Mouse (Mus musculus): Measurements from ENCODE around the gene Sumf2. TPM values are rescaled to one million over a fixed set of nuclear protein-coding genes. Genes with fewer than 3 reads are reported as not detected.

The Sumf2 gene
- total and polyA plus RNA-seq, 3 experiments = 34.6 to 43.0 (median 39.7) TPM

DNA sequence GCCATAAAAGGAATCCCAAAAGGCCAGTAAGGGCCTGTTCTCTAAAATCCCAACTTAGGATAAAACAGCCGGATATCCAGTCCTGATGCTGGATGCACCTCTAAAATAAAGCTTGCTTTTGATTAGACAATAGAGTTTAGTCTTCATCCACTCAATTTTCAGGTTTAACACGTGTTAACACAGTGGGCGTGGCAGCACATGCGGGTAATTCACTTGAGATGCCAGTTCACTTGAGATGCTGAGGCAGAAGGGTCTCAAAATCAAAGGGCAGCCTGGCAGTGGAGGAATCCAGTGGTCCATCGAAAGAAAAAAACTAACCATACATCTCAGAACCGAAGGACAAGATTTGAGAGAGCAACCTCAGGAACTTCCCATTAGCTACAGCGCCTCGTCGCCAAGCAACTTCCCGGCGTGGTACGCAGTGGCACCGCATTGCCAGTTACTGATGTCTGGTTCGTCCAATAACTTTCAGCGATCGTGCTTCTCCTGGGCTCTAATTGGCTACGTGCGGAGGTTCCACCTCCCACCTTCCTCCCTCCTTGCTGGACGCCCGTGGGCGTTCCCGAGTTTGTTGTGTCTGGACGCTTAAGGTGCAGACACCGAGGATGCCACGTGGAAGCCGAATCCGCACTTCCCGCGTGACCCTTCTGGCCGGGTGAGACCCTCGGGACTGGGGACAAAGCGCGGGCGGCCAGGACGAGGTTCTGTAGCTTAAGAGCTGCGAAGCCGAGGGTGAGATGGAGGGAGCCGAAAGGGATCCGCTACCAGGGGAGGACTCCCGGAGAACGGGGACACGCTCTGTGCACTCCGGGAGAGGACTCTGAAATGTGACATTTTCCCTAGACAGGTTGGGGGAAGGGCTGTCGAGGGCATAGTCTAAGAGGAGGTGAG is 48.7 kb downstream of the Sumf2 start, which contains the start of gene Zbed5:
TSS of gene Zbed5 (plus strand) at position 526 of the 891 bp plus-strand sequence.
- peak; percentile 34; the same call in 1 of the 2 replicates for TF ChIP-seq BHLHE40 (IDR thresholded peaks at IDR 0.05; ENCODE audit: low read depth, low read length)
- no peak for TF ChIP-seq GABPA (IDR thresholded peaks at IDR 0.05; ENCODE audit: insufficient replicate concordance, low read depth, low read length)
- no peak for TF ChIP-seq NELFE (IDR thresholded peaks at IDR 0.05; ENCODE audit: low read depth, low read length)
- no peak for TF ChIP-seq SMC3 (IDR thresholded peaks at IDR 0.05; ENCODE audit: low read depth, low read length)
- TF ChIP-seq HCFC1 (IDR thresholded peaks at IDR 0.05; ENCODE audit: low read depth, low read length) = peak; percentile 57
- peak; percentile 94 for TF ChIP-seq CHD2 (IDR thresholded peaks at IDR 0.05; ENCODE audit: low read length)
- peak; percentile 93 for TF ChIP-seq MYC (IDR thresholded peaks at IDR 0.05; ENCODE audit: low read depth, low read length)
- TF ChIP-seq ELF1 (IDR thresholded peaks at IDR 0.05; ENCODE audit: low read depth, low read length) = peak; percentile 71
- TF ChIP-seq MAX (IDR thresholded peaks at IDR 0.05; ENCODE audit: low read length) = peak; percentile 91
- no peak for TF ChIP-seq KAT2A (IDR thresholded peaks at IDR 0.05; ENCODE audit: insufficient replicate concordance, low read length)
- TF ChIP-seq NRF1 (IDR thresholded peaks at IDR 0.05; ENCODE audit: low read depth, low read length) = peak; percentile 51
- TF ChIP-seq TBP (conservative IDR thresholded peaks at IDR 0.05; ENCODE audit: low read depth, low read length) = 0 out of 2 replicates have a peak, but pooled peaks have one; percentile 12
- TF ChIP-seq RCOR1 (conservative IDR thresholded peaks at IDR 0.05; ENCODE audit: low read depth, low read length) = no peak
- no peak; the same call in 1 of the 2 replicates for TF ChIP-seq USF1 (IDR thresholded peaks at IDR 0.05; ENCODE audit: low read depth, low read length)
- peak; percentile 98 for TF ChIP-seq SIN3A (IDR thresholded peaks at IDR 0.05; ENCODE audit: low read length)
- no peak for TF ChIP-seq IRF4 (IDR thresholded peaks at IDR 0.05; ENCODE audit: low read depth, low read length)
- no peak for TF ChIP-seq EP300 (IDR thresholded peaks at IDR 0.05; ENCODE audit: low read length)
- TF ChIP-seq MXI1 (IDR thresholded peaks at IDR 0.05; ENCODE audit: low read depth, low read length) = peak; percentile 99
- no peak for TF ChIP-seq CHD1 (IDR thresholded peaks at IDR 0.05; ENCODE audit: low read depth, low read length)
- TF ChIP-seq E2F4 (IDR thresholded peaks at IDR 0.05; ENCODE audit: insufficient replicate concordance, low read depth, low read length) = no peak
- TF ChIP-seq USF2 (conservative IDR thresholded peaks at IDR 0.05; ENCODE audit: low read depth, low read length) = no peak
- no peak for TF ChIP-seq ETS1 (conservative IDR thresholded peaks at IDR 0.05; ENCODE audit: low read depth, low read length)
- TF ChIP-seq POLR2A (IDR thresholded peaks at IDR 0.05; ENCODE audit: low read depth, low read length) = peak; percentile 57
- no peak for TF ChIP-seq JUN (IDR thresholded peaks at IDR 0.05; ENCODE audit: insufficient read depth, low read depth, low read length)
- TF ChIP-seq CTCF (conservative IDR thresholded peaks at IDR 0.05 in 1 of 2, IDR thresholded peaks at IDR 0.05 in 1 of 2; ENCODE audit: low read depth in 2 of 2, low read length in 2 of 2) = no peak
- no peak for TF ChIP-seq PAX5 (IDR thresholded peaks at IDR 0.05; ENCODE audit: low read length)
- H3K79me2 ChIP-seq (replicated peaks; ENCODE audit: control insufficient read depth, extremely low read depth, insufficient read depth, poor library complexity, severe bottlenecking) = no peaks in the 10 kb centered on the region
- H3K4me1 ChIP-seq (ENCODE audit: control insufficient read depth in 1 of 2, insufficient read depth in 2 of 2) = peaks cover 3 to 12% of the 10 kb centered on the region in 2 experiments; a peak in 2 of 4 replicates
- in situ Hi-C loops (cut with MboI; ENCODE audit: low pct_ligation_motif_present, low pct_unique_long_range_greater_than_20kb, low sequenced_read_pairs) (no loop called here), dilution Hi-C loops (cut with MboI; ENCODE audit: extremely low pct_ligation_motif_present, extremely low pct_unique_long_range_greater_than_20kb, low sequenced_read_pairs) (no loop called here)
- H3K27me3 ChIP-seq (replicated peaks) = peaks cover 10% of the 10 kb centered on the region
- peak; percentile 94 for DNase-seq (ENCODE audit: extremely low read depth)
- peak within 1 kb of the TSS; percentile 64 to 73 (median 72) for H3K4me3 ChIP-seq (replicated peaks in 1 of 3; ENCODE audit: low read depth in 2 of 3, low read length in 2 of 3, poor library complexity in 1 of 3)
- H3K27ac ChIP-seq (ENCODE audit: insufficient read depth, low read depth) = no peak within 1 kb of the TSS
- H3K9me3 ChIP-seq (replicated peaks; ENCODE audit: low read length) = peaks cover 5% of the 10 kb centered on the region
- peak within 1 kb of the TSS; percentile 95 for H3K4me2 ChIP-seq (ENCODE audit: insufficient read depth, low read depth, poor library complexity, severe bottlenecking)
- peaks cover 0 to 2% of the 10 kb centered on the region in 2 experiments for H3K36me3 ChIP-seq (replicated peaks in 1 of 2; ENCODE audit: control insufficient read depth in 1 of 2, insufficient read depth in 1 of 2, low read length in 1 of 2)
- H3K9ac ChIP-seq (ENCODE audit: insufficient read depth, low read depth) = peak within 1 kb of the TSS; percentile 18; the same call in 1 of the 2 replicates
